Mouse (Mus musculus) layer of hippocampus, postnatal 25 days (tissue): ENCODE results near the gene Acox1. TPM values are rescaled to one million over a fixed set of nuclear protein-coding genes. Genes with fewer than 3 reads are reported as not detected.

ENCODE experiments used
- DNase-seq, 2 experiments: peaks; one replicate each; pipeline ENCODE4 v3.0.0; 2022; ENCODE audit warnings: mixed read lengths in 2 of 2, low spot score in 1 of 2; ENCODE audit errors: extremely low spot score in 1 of 2
- total RNA-seq, 2 experiments: library from RNA; stranded (reverse); gene quantifications; 2 replicates each; pipeline ENCODE4 v1.2.3; 2021

Acox1 gene
- total RNA-seq: 100 to 1,000 TPM; 117 to 118 TPM

DNA sequence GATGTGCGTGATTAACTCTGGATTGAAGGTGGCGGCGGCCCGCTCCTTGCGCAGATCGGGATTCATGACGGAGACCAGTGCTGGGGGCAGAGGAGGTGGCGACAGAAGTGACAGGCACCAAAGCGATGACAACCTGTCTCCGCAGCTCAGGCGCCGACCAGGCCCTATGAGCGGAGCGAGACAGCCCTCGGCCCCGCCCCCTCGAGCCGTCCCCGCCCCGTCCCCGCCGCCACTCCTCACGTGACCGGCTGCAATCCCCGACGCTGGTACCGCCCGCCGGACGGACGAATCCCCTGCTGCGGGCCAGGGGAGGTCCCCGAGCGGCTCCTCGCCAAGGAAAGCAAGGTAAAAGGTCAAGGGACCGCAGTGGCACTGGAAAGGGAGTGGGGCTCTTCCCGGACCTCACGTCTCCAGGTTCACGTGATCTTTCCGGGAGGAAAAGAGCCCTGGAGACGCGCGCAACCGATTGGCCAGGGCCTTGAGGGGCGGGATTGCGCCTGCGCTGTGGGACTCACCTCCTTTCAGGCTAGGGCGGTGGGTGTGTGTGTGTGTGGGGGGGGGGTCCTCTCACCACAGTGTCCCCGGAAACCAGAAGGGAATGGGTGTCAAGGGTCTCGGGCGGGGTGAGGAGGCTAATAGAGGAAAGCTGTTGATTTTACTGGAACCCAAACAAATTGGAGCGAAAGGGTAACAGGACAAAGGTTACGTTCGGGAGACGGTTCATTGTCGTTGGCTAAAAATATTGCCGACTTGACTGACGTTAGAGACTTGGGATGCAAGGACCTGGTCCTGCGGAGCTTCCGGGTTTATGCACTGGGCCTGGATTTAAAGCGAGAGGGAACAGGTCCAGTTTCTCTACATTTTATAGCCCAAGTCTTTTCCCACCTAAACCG lies at the start of gene Acox1, which contains the start of gene Ten1:
Gene Acox1, minus strand, starts transcription at position 407 of the 893 bp plus-strand sequence.
Gene Ten1, plus strand, starts transcription at position 217 of the 893 bp plus-strand sequence.
- peak; percentile 94 to 95 for DNase-seq

DNA sequence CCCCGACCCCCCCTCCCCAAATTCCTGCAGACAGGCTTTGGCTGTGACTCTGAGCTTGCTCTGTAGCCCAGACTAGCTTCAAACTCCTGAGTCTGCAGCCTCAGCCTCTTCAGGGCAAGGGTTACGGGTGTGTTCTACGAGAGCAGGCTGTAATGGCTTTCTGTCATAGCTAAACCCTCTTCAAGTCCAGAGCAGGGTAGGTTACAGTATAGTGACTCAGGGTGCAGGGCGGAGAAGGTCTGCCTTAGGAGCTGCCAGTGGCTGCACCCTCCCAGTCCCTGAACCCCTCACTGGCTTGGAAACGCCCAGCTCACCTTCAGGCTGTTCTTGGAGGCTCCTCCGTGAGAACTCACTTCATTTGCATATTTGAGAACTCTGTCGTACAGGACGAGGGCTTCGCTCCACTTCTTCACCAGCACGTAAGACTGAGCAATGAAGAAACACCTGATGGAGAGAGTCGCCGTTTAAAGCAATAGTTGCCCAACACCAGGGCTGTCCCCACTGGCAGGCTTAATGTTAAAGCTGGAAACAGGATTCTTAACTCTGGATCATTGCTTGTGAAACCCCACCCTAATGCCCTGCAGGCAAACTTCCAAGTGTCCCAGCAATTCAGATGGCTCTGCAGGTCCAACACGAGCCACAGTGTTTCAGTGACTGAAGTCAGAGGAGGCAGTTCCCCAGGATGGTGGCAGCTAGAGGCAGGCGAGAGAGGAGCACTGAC lies 48.8 kb upstream of the Acox1 start:
- DNase-seq: no peak

DNA sequence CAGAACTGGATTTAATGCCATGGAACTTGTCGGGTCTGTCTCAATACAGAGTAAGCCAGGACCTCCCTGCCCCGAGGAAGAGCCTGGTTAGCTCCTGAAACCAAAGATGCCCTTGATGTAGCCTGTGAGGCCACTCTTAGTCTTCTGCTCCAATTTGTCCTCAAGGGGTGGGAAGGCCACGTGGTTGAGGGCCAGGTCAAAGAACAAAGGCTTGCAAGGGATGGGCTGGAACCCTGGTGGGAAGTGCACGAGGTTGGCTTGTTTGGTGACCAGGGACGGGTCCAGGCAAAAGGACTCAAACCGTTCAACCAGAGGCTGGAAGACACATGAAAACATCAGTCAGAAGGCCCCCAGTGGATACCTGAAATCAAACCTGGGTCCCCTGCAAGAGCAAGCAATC lies 46.8 kb upstream of the Acox1 start:
- no peak for DNase-seq

DNA sequence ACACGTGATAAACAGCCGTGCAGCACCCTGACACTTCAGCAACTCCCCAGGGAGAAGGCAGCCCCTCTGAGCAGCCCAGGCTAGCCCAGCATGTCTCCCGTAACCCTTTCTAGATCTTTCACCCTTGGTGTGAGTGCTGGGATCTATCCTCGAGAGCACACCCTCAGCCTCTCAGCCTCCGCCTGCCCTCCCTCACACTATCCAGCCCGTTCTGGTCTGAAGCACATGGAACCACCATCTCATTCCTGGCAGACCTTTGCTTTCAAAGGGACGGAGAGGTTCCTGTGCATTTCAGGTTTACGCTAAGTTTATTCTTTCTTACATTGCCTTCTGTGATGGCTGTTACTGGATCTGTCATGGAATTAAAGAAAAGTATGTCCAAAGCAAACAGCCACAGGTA lies 45.7 kb upstream of the Acox1 start:
- no peak for DNase-seq

DNA sequence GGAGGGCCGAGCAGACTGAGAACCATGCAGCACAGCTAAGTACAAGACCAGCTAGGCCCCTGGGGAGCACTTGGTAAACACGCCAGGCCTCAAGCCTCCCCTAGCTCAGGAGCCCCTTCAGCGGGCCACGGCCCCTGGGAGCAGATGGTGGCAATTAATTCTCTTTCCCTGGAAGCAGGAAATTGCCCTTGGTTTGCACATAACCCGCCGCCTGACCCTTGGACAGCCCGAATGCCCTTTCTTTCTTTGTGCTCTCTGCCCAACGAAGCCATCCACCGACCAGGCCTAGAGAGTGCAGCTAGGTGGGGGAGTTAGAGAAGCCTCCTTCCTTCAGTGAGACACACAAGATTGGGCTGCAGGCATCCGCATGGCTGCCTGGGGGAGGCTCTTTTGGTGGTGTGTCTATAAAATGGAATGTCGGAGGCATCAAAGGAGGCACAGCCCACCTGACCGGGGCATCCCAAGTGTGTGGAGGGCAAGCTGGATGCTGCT lies 42.9 kb upstream of the Acox1 start:
- DNase-seq: no peak

DNA sequence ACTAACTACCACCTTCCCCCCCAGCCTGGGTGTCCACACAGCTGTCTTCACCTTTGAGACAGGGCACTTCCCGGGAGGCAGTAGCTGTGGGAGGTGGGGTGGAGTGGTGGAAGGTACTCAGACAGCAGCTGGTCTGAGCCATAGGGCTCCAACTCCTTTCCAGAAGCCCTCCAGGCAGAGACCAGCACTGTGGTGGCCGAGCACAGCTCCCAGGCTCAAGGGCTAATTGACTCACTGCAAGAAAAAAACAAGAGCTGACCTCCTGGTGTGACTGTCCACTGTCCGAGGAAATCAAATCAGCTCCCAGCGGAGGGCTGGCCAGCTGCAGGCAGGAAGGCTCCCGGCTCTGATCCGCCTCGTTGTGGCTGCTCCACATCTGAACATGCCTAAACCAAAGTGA lies 41.0 kb upstream of the Acox1 start:
- no peak for DNase-seq

DNA sequence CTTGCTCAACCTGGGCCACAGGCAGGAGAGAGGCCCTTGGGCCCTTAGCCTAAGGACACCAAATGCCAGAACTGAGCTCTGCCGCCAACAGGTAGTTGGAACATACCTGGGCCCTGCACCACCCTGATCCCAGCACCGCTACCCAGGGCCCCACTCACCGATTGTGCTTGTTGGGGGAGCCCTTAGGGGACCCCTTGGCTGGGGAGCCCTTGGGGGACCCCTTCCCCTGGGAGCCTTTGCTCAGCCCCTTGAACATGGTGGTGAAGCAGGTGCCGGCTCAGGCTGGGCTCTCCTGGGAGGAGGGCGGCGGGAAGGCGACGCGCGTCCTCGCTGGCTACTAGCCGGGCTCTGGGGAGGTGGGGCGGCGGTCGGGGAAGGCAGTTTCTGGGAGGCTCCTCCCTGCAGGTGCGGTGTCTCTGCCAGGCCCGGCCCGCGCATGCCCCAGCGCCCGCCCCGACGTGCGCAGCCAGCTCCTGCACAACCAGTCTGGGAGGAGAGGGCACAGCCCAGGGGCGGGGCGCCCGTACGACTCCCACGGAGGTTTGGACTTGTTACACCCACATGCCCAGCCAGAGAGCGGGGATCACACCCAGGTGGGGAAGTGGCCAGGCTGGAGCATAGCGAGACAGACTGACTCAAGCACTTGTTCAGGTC lies 39.0 kb upstream of the Acox1 start, which contains the start of gene Evpl:
Gene Evpl, minus strand, starts transcription at position 336 of the 654 bp plus-strand sequence.
- no peak for DNase-seq

DNA sequence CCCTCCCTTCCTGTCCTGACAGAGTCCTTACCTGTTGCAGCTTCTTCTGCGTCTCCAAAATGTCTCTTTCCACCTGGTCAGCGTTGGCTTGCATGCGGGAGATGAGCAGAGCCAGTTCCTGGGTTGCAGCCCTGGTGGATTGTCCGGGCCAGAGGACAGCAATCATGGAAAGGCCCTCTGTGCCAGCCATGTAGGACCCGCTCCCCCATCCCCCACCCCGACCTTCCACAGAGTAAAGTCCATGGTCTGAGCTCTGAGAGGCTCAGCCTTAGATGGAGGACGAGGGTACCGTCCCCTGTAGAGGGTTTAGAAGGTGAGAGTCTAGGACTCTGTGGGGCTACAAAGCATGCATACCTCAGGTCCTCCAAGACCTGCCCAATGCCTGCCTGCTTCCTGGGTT lies 36.1 kb upstream of the Acox1 start:
- DNase-seq: no peak

DNA sequence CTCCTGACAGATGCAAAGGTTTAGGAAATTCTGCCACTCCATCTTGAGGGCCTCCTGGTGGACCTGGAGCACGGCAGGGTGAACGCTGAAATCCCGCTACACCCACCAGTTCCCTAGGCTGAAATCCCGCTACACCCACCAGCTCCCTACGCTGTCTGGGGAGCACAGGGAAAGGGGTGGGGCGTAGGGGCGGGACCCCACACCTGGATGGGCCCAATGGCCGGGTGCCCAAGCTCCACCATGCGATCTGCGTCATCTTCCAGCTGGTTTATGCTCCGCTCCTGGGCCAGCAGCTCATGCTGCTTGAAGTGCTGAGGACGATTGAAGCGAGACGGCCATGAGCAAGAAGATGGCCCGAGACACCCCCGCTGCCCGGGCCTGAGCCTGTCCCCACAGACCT lies 33.6 kb upstream of the Acox1 start:
- no peak for DNase-seq

DNA sequence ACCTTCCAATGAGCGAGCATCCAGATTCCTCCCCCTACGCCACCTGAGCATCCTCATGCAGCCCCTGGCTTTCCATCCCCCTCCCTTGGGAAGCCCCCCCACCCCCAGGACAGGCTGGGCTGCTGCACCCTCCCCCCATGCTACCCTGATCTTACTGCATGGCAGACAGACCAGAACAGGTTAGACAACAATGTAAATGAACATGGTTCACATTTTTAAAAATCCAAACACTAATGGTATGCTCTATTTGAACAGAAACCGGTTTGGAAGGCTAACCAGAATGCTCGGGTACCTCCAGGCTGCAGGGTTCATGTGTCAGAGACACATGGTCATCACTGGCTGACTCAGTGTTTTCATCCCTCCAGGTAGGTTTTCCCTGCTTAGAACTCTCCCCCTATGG lies 29.9 kb upstream of the Acox1 start:
- DNase-seq: no peak

DNA sequence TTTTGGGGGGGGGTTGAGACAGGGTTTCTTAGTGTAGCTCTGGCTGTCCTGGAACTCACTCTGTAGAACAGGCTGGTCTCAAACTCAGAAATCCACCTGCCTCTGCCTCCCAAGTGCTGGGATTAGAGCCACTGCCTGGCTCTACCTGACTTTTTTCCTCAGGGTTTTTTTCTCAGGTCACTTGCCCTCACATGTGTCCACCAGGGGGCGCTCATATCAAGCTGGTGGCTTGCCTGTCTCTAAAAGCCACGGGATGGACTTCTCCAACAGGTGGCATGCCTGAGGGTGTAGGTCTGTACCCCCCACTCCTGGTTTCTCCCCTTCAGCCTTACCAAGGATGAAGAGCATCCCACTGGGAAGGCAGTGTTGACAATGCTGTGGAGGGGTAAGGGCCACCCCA lies 27.6 kb upstream of the Acox1 start:
- peak; percentile 68 to 93 for DNase-seq

DNA sequence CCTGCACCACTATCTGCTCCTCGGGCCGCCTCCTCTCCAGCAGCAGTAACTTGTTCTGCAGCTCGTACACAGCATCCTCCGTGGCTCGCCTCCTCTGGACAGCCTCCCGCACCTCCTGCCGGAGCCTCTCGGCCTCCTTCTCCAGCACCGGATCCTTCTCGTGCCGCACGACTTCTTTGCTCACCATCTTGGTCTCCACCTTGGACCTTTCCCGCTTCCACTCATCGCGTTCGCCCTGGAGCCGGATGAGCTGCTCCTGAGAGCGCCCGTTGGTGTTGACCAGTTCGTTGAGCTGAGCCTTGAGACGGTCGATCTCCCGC lies 23.9 kb upstream of the Acox1 start:
- DNase-seq: no peak

DNA sequence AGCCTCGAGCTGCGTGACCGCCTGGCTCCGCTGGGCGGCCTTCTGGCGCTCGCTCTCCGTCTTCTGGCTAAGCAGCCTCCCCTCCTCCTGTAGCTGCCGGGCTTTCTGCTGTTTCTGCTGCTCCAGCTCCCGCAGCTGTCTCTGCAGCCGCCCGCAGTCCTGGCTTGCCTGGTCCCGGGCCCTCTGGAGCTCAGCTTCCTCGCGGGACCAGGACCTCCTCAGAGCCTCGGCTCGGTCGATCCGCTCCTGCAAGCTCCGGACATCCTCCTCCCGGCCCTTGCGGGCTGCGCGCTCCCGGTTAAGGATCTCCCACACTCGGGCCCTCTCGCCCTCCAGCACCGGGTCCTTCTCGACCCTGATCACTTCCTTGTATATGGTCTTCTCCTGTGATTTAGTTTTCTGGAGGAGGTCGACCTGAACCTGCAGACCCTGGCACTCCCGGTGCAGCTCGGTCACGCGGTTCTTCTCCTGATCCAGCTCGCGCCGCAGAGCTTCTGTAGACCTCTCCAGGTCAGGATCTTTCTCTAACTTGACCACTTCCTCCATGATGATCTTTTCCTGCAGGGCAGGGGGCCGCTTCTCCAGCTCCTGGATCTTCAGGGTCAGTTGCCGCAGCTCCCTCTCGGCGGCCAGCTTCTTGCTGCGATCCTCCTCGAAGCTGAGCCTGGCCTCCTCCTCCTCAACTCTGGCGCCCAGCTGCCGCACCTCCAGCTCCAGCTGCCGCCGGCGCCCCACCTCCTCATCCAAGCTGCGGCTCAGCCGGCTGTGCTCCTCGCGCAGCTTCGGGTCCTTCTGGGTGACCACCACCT lies 23.3 kb upstream of the Acox1 start:
- no peak for DNase-seq

DNA sequence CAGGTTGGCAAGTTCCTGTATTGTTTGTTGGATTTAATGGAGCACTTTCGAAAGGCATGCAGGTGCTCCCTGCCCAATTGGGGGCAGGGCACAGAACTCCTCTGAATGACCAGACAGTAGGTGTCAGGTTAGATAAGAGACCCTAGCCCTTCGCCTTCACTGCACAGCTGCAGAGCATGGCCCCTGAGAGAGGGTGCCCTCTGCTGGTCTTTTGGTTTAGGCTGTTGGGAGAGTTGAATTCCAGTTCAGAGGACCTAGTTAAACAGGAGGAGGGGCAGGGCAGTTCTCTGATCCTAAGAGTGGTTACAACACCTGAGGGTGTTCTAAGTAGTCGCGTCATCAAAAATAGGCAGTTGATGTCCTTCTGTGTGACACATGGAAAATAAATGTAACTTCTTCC lies 21.0 kb upstream of the Acox1 start:
- peak in 1 of 2 experiments; percentile 60 for DNase-seq

DNA sequence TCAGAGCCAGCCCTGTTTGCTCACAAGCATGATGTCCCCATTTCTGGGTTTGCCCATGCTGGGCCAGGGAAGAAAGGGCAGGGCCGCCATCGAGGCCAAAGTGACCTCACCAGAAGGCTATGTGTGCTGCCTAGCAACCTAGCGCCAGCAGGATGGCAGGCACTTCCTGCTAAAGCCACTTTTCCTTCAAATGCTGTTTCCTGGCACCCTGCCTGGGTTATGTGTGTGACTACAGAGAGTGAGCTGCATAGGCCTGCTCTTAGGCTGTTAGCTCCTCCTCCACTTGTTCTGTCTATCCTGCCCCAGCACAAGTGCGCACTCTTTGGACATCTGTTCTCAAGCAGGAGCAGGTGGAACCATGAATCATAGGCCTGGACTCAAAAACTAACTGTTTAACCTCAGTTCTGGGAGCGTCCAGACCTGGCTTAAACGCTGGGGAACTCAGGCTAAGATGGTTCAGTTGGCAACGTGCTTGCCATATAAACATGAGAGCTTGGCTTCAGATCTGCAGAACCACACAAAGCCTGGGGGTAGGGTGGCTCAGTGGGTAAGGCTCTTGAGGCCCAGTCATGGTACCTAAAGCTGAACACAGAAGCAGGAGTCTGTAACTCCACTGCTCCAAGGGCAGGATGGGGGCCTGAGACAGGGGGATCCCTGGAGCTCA lies 20.0 kb upstream of the Acox1 start:
- DNase-seq: peak; percentile 57 to 74

DNA sequence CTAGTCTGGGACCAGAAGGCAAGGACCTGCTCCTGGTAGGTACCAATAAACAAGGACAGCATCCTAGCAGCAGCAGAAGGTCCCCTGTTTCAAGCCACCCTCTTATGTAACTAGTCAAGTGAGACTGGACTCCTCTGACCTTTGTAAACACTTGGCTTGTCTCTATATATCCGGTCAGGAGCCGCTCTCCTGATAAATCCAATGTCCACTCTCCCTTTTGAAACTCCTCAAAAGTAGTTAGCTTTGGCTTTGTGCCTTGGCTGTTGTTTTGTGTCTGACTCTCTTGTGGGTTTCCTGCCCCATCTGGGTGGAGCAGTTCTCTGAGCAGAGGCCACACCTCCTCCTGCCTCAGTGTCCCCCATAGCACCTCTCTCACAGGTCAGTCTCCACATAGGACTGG lies 19.4 kb upstream of the Acox1 start:
- DNase-seq: no peak

DNA sequence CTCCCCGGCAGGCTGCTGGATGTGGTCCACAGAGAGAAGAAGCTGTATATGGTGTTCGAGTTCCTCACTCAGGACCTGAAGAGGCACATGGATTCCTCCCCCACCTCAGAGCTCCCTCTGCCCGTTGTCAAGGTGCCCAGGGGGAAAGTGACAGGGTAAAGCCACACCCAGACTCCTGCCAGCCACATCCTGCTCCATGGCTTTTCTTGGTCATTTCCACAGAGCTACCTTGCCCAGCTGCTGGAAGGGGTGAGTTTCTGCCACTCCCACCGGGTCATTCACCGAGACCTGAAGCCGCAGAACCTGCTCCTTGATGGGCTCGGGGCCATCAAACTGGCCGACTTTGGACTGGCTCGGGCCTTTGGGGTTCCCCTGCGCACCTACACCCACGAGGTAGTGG lies 17.7 kb upstream of the Acox1 start:
- no peak for DNase-seq

DNA sequence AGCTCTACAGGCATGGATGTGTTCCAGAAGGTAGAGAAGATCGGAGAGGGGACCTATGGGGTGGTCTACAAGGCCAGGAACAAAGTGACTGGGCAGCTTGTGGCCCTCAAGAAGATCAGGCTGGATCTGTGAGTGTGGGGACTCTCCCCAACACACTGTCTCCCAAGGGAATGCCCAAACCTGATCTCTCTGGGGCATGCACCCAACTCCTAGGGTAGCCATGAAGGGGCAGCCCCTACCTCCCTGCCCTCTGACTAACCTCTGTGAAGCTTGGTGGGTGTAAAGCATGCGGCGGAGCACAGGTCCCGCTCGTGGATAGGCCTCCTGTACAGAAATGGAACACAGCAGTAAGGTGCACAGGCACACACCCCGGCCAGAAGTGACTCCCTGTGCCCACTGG lies 17.1 kb upstream of the Acox1 start:
- DNase-seq: no peak

DNA sequence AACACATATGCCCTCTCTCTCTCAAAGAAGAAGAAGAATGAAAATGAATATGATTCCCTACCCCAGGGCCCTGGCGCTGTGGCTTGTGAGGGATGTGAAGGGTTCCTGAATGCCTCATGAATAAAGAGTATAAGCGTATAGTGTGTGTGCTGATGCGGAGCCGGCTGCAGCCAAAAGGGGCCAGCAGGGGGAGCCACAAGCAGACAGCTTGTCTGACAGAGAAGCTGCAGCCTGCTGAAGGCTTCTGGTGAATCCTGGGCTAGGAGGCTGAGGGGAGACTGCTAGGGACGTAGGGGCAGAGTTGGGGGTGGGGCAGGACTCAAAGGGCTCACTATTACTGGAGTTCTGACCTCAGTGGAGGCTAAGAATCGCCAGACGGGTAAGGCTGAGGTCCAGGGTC lies 16.3 kb upstream of the Acox1 start:
- DNase-seq: no peak
